Mouse (Mus musculus) CD4-positive, CD25-positive, alpha-beta regulatory T cell, adult 4 months (primary cell): ENCODE measurements around the gene Eml6. TPM values are rescaled to one million over a fixed set of nuclear protein-coding genes. Genes with fewer than 3 reads are reported as not detected.
"Not testable (repeated sequence)": the region's sequence is repeated elsewhere in the genome, so short reads cannot be mapped to it uniquely, and the experiment has no call there.

Source experiments
- ATAC-seq: one replicate; pipeline ENCODE4 v1.8.0; 2017
- polyA plus RNA-seq, 2 experiments: library from polyadenylated mRNA; unstranded; fragments of 100-300 nt; shearing (Covaris generic); gene quantifications; one replicate each; pipeline ENCODE4 v1.2.1; 2017

Gene Eml6
- polyA plus RNA-seq, 2 experiments from 2014 or later = 0.36 to 1.2 TPM

- no peak for ATAC-seq
Observed at GRCm38 (mm10) chr11:29788921-29789638, 236.8 kb downstream of the Eml6 start.

GRCm38 (mm10) chr11:29788499-29788898 is 237.3 kb downstream of the Eml6 start:
- ATAC-seq = no peak

- no peak for ATAC-seq
Observed at GRCm38 (mm10) chr11:29787473-29787872, 238.4 kb downstream of the Eml6 start.

GRCm38 (mm10) chr11:29786583-29787219 is 239.1 kb downstream of the Eml6 start:
- no peak for ATAC-seq

- no peak for ATAC-seq
Observed at GRCm38 (mm10) chr11:29779409-29780026, 246.3 kb downstream of the Eml6 start.

- ATAC-seq = no peak
Observed at GRCm38 (mm10) chr11:29778936-29779335, 246.9 kb downstream of the Eml6 start.

- no peak for ATAC-seq
Observed at GRCm38 (mm10) chr11:29777964-29778363, 247.9 kb downstream of the Eml6 start.

GRCm38 (mm10) chr11:29774760-29775159 is 251.1 kb downstream of the Eml6 start:
- no peak for ATAC-seq

- ATAC-seq = no peak
Observed at GRCm38 (mm10) chr11:29774296-29774695, 251.5 kb downstream of the Eml6 start.

- ATAC-seq = no peak
Observed at GRCm38 (mm10) chr11:29772279-29772678, 253.6 kb downstream of the Eml6 start.

GRCm38 (mm10) chr11:29770666-29771400 is 255.0 kb downstream of the Eml6 start:
- ATAC-seq = no peak

- ATAC-seq = no peak
Observed at GRCm38 (mm10) chr11:29768523-29768922, 257.3 kb downstream of the Eml6 start.

GRCm38 (mm10) chr11:29766313-29766982 is 259.4 kb downstream of the Eml6 start:
- no peak for ATAC-seq

GRCm38 (mm10) chr11:29765063-29765462 is 260.8 kb downstream of the Eml6 start:
- no peak for ATAC-seq

- ATAC-seq = no peak
Observed at GRCm38 (mm10) chr11:29762768-29763167, 263.1 kb downstream of the Eml6 start.

- ATAC-seq = no peak
Observed at GRCm38 (mm10) chr11:29761387-29761786, 264.4 kb downstream of the Eml6 start.

GRCm38 (mm10) chr11:29758617-29759016 is 267.2 kb downstream of the Eml6 start:
- ATAC-seq = no peak

GRCm38 (mm10) chr11:29756007-29756406 is 269.8 kb downstream of the Eml6 start:
- ATAC-seq = not testable (repeated sequence)

- no peak for ATAC-seq
Observed at GRCm38 (mm10) chr11:29751648-29752611, 273.9 kb downstream of the Eml6 start.

- no peak for ATAC-seq
Observed at GRCm38 (mm10) chr11:29751013-29751412, 274.8 kb downstream of the Eml6 start.

- no peak for ATAC-seq
Observed at GRCm38 (mm10) chr11:29749468-29749829, 276.4 kb downstream of the Eml6 start.
